Mouse (Mus musculus) CD4-positive, CD25-positive, alpha-beta regulatory T cell, adult 9 weeks (primary cell): Measurements from ENCODE around the gene Flot1. TPM values are rescaled to one million over a fixed set of nuclear protein-coding genes. Genes with fewer than 3 reads are reported as not detected.

Experiments used
- polyA plus RNA-seq: library from polyadenylated mRNA; unstranded; fragments of 100-300 nt; shearing (Covaris generic); gene quantifications from one replicate; pipeline ENCODE4 v1.2.1, GENCODE M21; 2017

Gene Flot1
- polyA plus RNA-seq = 46.0 TPM

GRCm38 (mm10) chr17:35822964-35823937, at the start of gene Flot1:
Flot1 (plus strand) TSS chr17:35823230.

GRCm38 (mm10) chr17:35821439-35822430, 1.3 kb upstream of the Flot1 start, which contains the start of gene Ier3:
Ier3 (plus strand) TSS chr17:35821684.

GRCm38 (mm10) chr17:35838122-35838544, 15.1 kb downstream of the Flot1 start, which contains the start of gene Tubb5:
Tubb5 (minus strand) TSS chr17:35838306.

DNA sequence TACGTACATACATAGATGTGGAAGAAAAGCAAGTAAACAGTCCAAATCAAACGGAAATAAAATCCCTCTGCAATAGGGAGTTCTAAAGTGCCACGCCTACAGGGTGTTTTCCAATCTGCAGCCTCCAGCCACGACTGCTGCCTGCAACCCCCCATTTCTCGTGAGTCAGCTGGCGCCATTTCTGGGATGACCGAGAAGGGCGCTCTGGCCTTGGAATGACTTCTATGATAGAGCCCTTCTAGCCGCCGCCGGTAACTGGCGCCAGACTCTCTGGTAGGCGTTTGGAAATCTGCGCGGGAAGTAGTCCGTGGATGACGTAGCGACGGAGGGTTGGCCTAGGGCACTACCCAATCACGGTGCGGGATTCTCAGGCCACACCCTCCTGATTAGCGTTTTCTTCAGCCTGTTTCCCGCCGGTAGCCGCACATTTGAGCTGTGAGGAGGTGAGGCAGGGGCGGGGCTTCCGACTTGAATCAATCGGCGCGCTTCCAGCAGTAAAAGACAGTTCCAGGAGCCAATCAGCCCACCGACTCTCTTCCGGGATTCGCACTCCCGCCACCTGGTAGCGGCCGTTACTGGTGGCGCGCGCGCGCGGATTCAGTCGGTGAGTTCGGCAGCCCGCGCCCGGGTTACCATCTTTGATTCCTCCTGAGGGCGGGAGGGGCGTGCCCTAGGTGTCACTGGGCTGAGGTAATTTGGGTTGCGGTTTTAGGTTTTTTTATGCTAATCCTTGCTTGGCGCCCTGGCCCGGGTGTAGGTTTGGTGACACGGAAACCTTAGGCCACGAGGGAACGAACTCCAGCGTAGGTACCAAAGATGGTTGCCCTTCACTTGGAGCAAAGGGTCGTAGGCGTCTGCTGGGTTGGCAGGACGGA, 18.3 kb downstream of the Flot1 start, which contains the start of gene Mdc1:
Gene Mdc1, plus strand, starts transcription at position 440 of the 875 bp plus-strand sequence.

DNA sequence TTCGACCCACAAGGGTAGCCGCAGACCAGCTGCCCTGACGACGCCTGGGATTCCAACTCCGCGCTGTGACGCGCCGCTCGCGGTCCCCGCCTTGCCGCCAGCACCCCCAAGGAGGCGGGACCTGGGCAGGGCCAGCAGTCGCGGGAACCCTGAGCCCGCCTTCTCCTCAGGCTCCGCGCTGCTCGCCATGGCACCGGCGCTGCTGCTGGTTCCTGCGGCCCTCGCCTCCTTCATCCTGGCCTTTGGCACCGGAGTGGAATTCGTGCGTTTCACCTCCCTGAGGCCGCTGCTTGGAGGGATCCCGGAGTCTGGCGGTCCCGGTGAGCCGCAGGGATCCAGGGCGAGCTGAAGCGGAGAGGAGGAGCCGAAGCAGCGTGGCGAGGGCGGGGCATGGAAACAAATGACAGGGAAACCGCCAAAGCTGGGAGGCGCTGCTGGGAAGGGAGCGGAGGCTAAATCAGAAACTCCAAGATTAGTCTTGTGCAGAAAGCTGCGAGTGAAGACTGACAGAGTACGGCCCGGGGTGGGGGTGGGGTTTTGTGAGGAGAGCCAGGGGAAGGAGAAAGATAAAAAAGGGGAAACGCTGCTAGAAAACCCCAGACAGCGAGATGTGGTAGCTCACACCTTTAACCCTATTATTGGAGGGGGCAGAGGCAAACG, 38.3 kb downstream of the Flot1 start, which contains the start of gene Nrm:
Gene Nrm, plus strand, starts transcription at position 121 of the 660 bp plus-strand sequence.

GRCm38 (mm10) chr17:35865481-35866280, 42.7 kb downstream of the Flot1 start, which contains the start of gene Ppp1r18:
Ppp1r18 (plus strand) TSS chr17:35865593.

DNA sequence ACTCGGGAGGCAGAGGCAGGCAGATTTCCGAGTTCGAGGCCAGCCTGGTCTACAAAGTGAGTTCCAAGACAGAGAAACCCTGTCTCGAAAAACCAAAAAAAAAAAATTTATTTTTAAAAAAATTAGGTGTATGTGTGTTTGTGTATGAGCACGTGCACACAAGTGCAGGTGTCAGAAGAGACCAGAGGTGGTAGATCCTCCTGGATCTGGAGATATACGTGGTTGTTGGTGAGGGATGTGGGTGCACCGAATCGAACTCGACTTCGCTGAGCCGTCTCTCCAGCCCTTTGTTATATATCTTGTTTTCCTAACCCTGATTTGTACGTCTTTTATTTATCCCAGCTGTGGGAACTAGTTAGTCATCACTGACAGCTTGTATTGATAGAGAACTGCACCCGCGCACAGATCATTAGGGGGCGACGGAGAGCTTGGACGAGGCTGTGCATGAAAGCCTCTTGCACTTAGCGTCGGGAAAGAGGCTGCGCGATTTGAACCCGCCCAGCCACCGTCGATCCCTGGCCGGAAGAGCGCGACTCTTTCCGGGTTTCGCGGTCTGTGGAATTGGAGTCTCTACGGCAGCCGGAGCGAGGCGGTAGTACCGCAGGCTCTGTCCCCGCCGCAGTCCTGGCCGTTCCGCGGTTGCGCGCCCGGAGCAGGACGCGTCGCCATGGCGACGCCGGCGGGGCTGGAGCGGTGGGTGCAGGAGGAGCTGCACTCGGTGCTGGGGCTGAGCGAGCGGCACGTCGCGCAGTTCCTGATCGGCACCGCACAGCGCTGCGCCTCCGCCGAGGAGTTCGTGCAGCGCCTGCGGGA, 56.4 kb downstream of the Flot1 start, which contains the start of gene Dhx16:
Gene Dhx16, plus strand, starts transcription at position 575 of the 813 bp plus-strand sequence.

Other genes with a start within 250 kb of the Flot1 start
- gene Sfta2, start 221.7 kb upstream of the Flot1 start, polyA plus RNA-seq = not detected
- gene Gm9573, start 196.6 kb upstream of the Flot1 start, polyA plus RNA-seq = not detected
- not detected for gene Mucl3, start 179.5 kb upstream of the Flot1 start, polyA plus RNA-seq
- 42.1 TPM for gene Vars2, start 155.6 kb upstream of the Flot1 start, polyA plus RNA-seq
- gene Gtf2h4, start 149.5 kb upstream of the Flot1 start, polyA plus RNA-seq = 28.8 TPM
- 5.8 TPM for gene Ddr1, start 118.6 kb upstream of the Flot1 start, polyA plus RNA-seq
- 1.9 TPM for gene Ier3, start 1.5 kb upstream of the Flot1 start, polyA plus RNA-seq
- 130 TPM for gene Tubb5, start 15.1 kb downstream of the Flot1 start, polyA plus RNA-seq
- 21.6 TPM for gene Mdc1, start 18.3 kb downstream of the Flot1 start, polyA plus RNA-seq
- gene Nrm, start 38.1 kb downstream of the Flot1 start, polyA plus RNA-seq = 32.8 TPM
- gene Ppp1r18, start 42.4 kb downstream of the Flot1 start, polyA plus RNA-seq = 685 TPM
- gene Dhx16, start 56.6 kb downstream of the Flot1 start, polyA plus RNA-seq = 23.4 TPM
- gene 2310061I04Rik, start 74.2 kb downstream of the Flot1 start, polyA plus RNA-seq = 25.8 TPM
- 26.7 TPM for gene Atat1, start 86.8 kb downstream of the Flot1 start, polyA plus RNA-seq
- gene Mrps18b, start 93.2 kb downstream of the Flot1 start, polyA plus RNA-seq = 99.2 TPM
- gene Ppp1r10, start 93.2 kb downstream of the Flot1 start, polyA plus RNA-seq = 62.7 TPM
- gene Abcf1, start 146.5 kb downstream of the Flot1 start, polyA plus RNA-seq = 163 TPM
- 13.7 TPM for gene Gnl1, start 156.6 kb downstream of the Flot1 start, polyA plus RNA-seq
- 23.8 TPM for gene Prr3, start 157.0 kb downstream of the Flot1 start, polyA plus RNA-seq
- 28.1 TPM for gene H2-T24, start 197.3 kb downstream of the Flot1 start, polyA plus RNA-seq
- 779 TPM for gene H2-T23, start 209.6 kb downstream of the Flot1 start, polyA plus RNA-seq
- gene H2-T22, start 219.5 kb downstream of the Flot1 start, polyA plus RNA-seq = 262 TPM
- 0.65 TPM for gene Gm6034, start 219.7 kb downstream of the Flot1 start, polyA plus RNA-seq
- not detected for gene Gm11127, start 235.1 kb downstream of the Flot1 start, polyA plus RNA-seq